Mouse (Mus musculus): ENCODE measurements around the gene Utp15.

The Utp15 gene

DNA sequence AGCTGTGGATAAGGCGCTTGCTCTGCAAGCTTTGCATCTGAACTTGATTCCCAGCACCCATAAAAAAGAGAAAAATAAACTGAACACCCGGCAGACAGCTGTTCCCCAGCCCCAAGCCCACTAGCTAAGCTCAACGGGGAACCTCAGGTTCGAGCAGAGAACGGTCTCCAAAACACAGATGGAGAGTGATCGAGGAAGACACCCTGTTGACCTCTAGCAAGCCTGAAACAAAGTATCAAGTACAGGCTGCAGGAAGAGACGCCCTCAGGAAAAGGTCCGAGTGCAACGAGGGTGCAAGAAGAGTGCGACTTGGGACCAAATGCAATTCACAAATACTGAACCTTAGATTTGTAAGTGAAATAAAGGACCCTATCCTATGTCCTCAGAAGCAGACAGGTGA, 13.2 kb downstream of the Utp15 start:
- no peak for DNase-seq (ENCODE audit: low spot score in 2 of 2)

DNA sequence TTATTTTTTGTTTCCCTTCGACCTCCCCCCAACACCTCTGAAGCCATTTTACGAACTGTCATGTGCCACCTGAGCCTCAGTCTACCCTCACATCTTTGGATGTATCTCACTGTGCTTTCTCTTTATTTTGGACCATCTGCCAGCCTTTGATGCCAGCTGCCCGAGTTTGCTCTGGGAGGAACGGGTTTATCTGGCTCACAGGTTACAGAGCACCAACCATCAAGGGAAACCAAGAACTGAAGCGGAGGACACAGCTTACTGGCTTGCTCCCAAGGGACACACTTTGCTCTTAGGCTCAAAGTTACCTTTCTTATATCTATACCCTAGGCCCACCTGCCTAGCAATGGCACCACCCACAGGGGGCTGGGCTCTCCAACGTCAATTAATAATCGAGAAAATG, 17.5 kb downstream of the Utp15 start:
- no peak for DNase-seq (ENCODE audit: low spot score in 2 of 2)

DNA sequence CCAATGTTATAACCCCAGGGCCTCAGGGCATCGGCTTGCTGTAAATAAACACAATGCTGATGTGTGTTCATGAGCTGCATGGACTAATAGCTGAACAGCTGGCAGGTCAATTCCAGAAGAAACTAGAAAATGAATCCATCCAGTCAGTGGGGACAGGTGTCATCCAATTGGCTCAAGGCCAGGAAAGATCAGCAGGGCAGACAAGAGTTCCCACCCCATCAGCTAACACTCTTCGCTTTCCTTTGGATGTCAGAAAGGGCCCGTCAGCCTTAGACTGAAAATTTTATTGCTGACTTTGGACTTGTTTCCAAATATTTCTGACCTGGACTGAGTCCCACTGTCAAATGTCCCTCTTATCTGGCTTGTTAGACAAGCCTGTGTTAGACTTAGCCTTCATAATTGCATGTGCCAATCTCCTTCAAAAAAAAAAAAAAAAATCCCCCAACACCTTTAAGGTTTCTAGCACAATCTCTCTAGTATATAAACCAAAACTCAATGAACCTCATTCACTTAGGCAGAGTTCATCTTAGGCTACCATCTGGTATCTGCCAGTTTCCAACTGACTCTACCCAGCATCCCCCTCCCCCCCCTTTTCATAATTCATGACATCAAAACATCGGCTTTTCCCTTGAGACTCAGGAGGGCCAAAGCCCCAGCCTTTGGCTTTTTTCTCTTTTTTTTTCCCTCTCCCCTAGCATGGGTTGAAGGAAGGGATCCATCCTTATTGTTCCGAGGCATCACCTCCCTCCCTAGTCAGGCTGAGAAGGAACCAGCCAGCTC, 18.1 kb downstream of the Utp15 start:
- DNase-seq (ENCODE audit: low spot score in 2 of 2): no peak

DNA sequence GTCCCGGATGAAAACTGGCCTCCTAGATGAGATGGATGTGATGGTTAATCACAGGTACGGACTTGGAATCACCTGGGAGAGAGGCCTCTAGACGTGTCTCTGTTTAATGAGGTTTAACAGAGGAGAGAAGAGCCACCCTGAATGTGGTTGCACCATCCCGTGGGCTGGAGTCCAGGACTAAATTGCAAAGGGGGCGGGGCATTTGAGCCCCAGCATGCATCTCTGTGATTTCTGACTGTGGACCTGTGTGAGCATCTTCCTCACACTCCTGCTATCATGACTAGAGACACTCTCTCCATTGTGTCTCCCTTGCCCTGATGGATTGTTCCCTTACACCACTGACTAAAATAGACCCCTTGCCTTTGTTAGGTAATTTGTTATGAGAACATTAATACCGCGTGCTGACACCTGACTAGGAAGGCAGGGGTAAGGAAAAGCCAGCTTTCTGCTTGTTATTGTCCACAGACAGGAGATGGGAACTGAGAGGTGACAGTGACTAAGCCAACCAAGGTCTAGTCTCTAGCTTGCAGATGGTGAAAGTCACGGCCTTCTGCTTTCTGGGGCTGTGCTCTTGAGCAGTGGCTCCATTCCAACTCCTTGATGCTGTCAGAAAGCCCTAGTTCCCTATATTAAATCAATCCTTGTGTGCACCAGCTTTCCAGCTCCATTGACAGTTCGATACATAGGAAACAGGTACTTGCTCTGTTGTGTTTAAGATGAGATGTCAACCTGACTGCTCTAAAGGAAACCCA, 21.1 kb downstream of the Utp15 start:
- DNase-seq (ENCODE audit: low spot score in 2 of 2): no peak

DNA sequence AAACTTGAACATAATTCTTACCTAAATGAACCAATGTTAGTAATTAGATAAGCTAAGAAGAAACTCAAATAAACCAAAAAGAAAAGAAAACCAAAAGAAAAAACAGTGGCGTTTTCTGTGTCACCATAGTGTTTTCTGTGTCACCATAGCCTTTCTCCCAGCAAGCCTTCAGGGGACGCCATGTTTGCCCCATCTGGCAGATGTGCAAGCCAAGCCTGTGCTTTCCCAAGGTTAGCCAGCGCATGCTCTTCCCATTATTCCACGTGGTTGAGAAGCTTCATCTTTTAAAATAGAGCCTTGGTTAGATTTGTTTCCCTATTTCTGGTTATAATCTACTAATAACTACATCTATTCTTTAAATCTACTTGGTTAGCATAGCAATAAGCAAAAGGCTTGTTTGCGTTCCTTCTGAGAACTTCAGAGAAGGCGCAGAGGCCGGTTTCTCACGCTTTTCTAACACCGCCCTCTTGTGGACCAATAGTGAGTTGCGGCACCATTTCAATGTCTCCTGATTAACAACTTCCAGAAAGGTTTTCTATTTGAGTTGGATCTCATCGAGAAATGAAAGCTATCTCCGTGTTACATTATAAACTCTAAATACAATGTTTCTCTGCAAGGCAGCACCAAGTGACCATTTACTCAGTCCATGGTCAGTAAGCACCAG, 22.7 kb downstream of the Utp15 start:
- DNase-seq (ENCODE audit: low spot score in 2 of 2): peak; percentile 33 to 71

DNA sequence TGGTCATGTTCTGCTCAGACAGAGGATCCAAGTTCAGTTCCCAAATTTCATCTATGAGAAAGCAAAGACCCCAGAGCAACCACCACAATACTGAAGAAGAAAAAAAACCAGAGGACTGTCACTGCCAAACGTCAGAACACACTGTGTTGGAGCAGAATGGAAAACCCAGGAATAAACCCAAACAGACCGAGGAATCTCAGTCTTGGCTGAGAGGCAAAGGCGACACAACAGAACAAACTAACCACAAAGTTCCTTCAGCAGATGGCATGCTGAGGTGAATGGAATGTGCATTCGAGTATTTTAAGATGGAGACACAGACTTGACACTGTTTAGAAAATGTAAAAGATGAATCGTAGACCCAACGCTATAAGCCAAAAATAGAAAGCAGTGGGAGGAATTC, 27.4 kb downstream of the Utp15 start:
- no peak for DNase-seq (ENCODE audit: low spot score in 2 of 2)

DNA sequence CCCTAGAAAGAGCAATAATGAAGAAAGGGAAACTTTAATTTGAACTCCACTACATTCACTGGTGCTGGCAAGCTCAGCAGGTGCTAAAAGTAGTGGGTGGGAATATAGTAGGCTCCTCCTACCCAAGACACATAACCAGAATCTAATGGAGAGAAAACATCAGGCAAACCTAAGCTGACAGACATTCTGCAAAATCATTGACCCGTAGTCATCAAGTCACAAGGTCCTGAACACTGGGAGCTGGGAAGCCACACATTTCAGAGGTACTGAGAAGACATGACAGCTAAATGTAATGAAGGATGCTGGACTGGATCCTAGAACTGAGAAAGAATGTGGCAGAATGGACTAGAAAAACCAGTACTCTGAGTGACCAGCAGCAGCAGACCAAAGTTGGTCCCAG, 32.3 kb downstream of the Utp15 start:
- no peak for DNase-seq (ENCODE audit: low spot score in 2 of 2)

DNA sequence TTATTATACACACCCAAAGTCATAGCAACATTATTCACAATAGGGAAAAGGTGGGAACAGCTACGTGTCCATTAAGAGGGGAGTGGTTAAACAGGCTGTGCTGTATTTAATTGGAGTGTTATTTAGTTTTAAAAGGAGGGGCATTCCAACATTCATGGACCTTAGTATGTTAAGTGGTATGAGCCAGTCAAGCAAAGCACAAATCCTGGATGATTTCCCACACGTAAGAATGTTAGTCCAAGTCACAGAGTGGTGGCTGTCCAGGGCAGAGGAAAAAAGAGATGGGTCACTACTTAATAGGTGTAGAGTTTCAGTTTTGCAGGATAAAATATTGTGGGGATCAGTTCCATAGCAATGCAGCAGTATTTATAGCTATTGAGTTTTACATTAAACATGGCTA, 36.6 kb downstream of the Utp15 start:
- DNase-seq (ENCODE audit: low spot score in 2 of 2): no peak

DNA sequence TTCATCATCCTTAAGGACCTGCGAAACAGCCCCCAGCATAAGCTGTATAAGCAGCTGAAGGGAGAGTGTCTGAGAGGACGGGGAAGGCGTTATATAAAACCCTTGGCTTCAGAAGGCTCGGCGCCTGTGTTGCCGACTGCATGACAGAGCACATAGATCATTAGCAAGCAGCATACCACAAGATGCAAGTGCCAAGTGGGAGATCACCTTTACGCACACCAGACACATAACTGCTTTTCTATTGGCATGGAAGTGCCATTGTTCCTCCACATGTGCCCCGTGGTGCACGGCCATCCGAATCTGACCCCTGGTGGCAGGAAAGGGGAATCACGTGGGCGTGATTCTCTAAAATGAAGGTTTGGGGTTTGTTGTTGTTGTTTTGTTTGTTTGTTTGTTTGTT, 40.0 kb downstream of the Utp15 start:
- DNase-seq (ENCODE audit: low spot score in 2 of 2): peak in 1 of 2 experiments; percentile 30

DNA sequence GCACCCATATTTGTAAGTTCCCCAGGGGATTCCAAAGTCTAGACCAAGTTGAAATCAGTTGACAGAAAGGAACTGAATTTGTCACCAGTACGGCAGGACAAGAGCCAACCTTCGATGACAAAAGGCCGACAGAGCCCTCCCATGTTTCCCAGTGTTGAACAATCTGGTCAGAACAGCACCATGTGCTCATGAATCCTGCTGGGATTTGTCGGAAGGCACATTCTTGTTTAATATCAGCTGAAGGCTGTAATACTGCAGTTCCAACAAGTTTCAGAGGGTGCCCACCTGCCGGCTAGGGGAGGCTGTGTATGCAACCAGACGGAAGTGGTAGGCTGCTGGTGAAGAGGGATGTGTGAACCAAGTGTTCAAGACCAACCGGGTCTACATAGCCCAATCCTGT, 52.7 kb downstream of the Utp15 start:
- DNase-seq (ENCODE audit: low spot score in 2 of 2): no peak

DNA sequence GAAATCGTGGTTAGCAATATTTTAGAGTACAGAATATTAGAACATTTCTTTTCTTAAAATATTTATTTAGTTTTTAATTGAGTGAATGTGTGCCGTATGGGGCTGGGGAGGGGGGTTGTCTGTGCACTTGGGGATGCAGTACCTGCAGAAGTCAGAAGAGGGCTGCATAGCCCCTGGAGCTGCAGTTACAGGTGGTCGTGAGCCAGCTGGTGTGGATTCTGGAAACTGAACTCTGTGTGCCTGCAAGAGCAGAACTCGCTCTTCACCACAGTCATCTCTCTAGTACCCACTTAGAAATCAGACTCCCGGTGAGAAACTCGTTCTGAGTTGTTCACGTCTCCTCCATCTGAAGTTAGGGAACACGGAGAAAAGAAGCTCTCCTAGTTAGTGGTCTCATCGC, 54.0 kb downstream of the Utp15 start:
- no peak for DNase-seq (ENCODE audit: low spot score in 2 of 2)

DNA sequence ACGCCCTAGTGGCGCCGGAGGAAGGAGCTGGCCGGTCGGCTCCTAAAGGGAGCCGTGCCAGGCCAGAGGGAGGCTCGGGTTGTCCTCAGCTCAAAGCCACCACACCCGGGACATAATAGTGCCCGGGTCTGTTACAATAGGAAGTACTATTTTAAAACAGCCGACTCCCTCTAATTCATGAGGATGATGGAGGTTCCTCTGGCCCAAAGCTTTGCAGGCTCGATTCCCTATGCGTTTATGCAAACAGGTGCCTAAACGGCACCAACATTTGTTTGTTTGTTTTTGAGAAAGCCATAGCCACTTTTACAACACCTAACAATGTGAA, 56.3 kb downstream of the Utp15 start:
- no peak for DNase-seq (ENCODE audit: low spot score in 2 of 2)

DNA sequence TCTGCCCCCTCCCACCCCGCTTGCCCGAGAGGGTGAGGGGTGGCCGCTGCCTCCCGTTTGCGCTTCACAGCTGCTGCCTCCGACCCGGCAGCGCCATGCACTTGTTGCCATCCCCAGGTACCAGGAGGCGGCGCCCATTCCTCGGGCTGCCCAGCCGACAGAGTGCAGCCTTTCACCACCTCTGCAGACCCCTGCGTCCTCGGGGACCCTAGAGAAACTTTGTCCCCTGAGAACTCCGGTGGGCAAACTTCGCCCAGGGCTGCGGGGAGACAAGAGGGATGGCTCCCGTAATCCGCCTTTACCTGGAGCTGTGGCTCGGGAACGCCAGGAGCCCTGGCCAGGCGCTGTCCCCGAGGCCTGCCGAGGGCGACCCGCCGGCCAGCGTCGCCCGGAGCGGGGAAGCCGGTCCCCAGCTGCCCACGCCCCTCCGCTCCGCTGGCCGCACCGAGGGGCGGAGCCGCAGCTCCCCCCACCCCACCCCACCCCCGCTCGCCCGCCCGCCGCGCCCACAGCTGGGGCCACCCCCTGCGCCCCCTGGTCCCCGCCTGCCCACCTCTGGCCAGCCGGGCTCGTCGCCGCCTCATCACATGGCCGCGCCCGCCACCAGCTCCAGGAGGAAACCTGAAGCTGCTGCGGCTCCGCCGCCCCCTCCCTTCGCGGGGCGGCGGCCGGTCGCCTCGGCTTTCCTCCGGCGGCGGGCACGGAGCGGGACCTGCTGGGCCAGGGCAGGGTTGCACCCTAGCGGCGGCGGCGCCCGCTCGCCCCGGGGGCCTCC, 56.9 kb downstream of the Utp15 start, which contains the start of gene Arhgef28:
Gene Arhgef28 (minus strand): TSS at position 669 of the 775 bp plus-strand sequence.
- peak; percentile 29 to 59 for DNase-seq (ENCODE audit: low spot score in 2 of 2)

DNA sequence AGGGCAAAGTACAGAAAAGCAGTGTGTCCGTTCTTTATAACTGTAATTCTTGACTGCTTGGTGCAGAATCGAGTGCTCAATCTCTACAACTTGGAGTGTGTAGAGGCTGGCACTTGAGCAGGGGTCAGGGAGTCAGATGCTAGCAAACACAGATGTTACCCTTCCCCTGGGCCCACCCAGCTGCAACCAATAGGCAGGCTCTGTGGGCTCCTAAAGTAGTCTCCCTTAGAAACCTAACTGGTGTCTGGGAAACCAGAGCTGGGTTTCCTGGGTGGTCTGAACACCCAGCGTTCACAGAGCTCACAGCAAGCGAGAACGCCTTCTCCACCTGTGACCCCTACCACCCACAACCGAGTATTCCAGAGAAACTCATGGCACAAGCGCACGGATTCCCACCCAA, 57.7 kb downstream of the Utp15 start:
- no peak for DNase-seq (ENCODE audit: low spot score in 2 of 2)

DNA sequence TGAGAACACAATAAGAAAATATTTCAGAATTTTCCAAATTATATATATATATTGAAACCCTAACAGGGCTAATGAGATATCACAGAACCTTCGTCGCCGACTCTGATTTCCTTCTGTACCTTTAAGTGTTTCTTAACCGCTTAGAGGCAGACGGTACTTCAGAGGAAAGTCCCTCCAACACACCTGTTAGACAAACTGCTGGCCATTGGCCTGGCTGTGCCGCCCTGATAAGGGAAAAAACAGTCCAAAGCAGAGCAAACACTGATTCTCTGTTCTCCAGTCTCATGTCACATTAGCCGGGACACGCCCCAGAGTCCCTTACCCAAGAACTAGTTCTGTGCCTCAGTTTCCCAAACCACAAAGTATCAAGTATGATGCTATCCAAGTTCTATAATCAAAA, 58.5 kb downstream of the Utp15 start:
- DNase-seq (ENCODE audit: low spot score in 2 of 2): no peak

DNA sequence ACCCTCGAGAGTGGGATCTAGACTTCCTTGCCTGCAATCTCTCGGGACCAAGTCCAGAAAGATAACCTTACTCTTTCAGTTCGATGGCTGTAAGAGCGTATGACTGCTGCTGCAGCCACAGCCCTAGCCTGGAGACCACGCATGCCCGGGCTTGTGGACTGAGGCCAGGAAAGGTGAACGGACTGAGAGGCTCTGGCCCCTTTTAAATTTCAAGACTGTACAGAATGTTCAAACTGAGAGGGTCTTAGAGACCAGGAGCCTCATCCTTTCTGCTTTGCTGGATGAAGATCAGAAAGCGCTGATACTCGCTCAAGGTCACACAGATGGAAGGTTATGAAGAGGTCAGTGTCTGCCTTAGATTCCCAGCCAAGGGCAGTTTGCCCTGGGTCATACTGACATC, 61.4 kb downstream of the Utp15 start:
- no peak for DNase-seq (ENCODE audit: low spot score in 2 of 2)

Data from spleen, postnatal 10 days (tissue).